Mouse (Mus musculus) intestine, postnatal 0 days (tissue): ENCODE measurements at regions not wholly inside any gene's neighbourhood (a gene's known extent, or its start where the extent isn't known, plus 50 kb on each side); places are given as distances from the start of the nearest gene placed in this dataset.

Experiments
- ATAC-seq: fragments of 200-750 bp; cut with Nextera tagmentation; 2 replicates; pipeline ENCODE4 v1.8.0; 2017; ENCODE audit warnings: mild to moderate bottlenecking, moderate TSS enrichment, moderate library complexity
- H3K27ac ChIP-seq: fragments of 300-500 bp; sonication (generic); 2 replicates; pipeline ENCODE4 v1.5.1; 2014; ENCODE audit warnings: mild to moderate bottlenecking, low read depth, low read length, moderate library complexity
- H3K27me3 ChIP-seq: fragments of 300-500 bp; sonication (generic); replicated peaks from 2 replicates; pipeline ENCODE4 v1.6.1; 2014; ENCODE audit warnings: low read length, mixed read lengths; ENCODE audit not compliant: control insufficient read depth, insufficient read depth
- H3K36me3 ChIP-seq: fragments of 300-500 bp; sonication (generic); 2 replicates; pipeline ENCODE4 v1.6.1; 2014; ENCODE audit warnings: mild to moderate bottlenecking, moderate library complexity; ENCODE audit not compliant: control insufficient read depth, insufficient read depth
- H3K4me1 ChIP-seq: fragments of 300-500 bp; sonication (generic); replicated peaks from 2 replicates; pipeline ENCODE4 v1.6.1; 2014; ENCODE audit warnings: antibody characterized with exemption, low read length, mixed read lengths; ENCODE audit not compliant: control insufficient read depth, insufficient read depth
- H3K4me2 ChIP-seq: fragments of 300-500 bp; sonication (generic); replicated peaks from 2 replicates; pipeline ENCODE4 v1.6.1; 2014; ENCODE audit warnings: low read depth, mild to moderate bottlenecking, moderate library complexity
- H3K4me3 ChIP-seq: fragments of 300-500 bp; sonication (generic); 2 replicates; pipeline ENCODE4 v1.5.1; 2014; ENCODE audit warnings: low read depth, low read length
- H3K9ac ChIP-seq: fragments of 300-500 bp; sonication (generic); 2 replicates; pipeline ENCODE4 v1.6.1; 2014; ENCODE audit warnings: mild to moderate bottlenecking, low read depth, low read length
- H3K9me3 ChIP-seq: fragments of 300-500 bp; sonication (generic); 2 replicates; pipeline ENCODE4 v1.6.1; 2016; ENCODE audit warnings: mixed run types; ENCODE audit not compliant: control insufficient read depth
- CTCF ChIP-seq: sonication (generic); IDR thresholded peaks from 2 replicates; pipeline ENCODE4 v1.5.1; 2016; ENCODE audit warnings: low read depth, mild to moderate bottlenecking, control low read depth, antibody characterized with exemption, moderate library complexity
- WGBS: fragments of 180-500 bp; shearing (Covaris S2); extraction: QIAGEN DNeasy Blood & Tissue Kit; methylation state at CpG from one replicate; pipeline ENCODE4 v1.1.7; 2014; 5-methylcytosine and 5-hydroxymethylcytosine counted together

DNA sequence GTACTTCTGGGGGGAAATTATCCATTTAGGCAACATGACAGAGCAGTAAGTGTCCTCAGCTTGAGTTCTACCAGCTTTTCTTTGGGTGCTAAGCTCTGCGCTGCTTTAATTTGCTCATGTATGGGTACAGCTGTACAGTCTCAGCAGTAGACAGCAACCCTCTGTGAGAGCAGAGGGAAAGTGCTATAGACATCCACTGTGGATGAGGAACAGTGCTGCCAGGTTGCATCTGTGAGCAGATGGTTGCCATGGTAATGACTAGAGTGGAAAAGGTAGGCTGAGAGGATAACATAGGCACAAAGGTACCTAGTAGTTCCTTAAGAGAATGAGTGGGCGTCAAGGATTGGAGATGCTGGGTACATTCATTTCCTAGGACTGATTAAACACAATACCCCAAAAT lies 180.5 kb upstream of the Mbnl1 start:
- Histone ChIP-seq H3K9ac (no peak overlapping the region), H3K4me1 (no peaks in the 10 kb centered on the region), H3K9me3 (no peaks in the 10 kb centered on the region), H3K36me3 (no peaks in the 10 kb centered on the region), H3K4me2 (no peak overlapping the region), H3K4me3 (no peak overlapping the region), H3K27ac (no peak overlapping the region), H3K27me3 (no peaks in the 10 kb centered on the region)
- 90% methylated on average over 2 of the region's 2 CpGs for WGBS
- no peak for TF ChIP-seq CTCF
- no peak for ATAC-seq

DNA sequence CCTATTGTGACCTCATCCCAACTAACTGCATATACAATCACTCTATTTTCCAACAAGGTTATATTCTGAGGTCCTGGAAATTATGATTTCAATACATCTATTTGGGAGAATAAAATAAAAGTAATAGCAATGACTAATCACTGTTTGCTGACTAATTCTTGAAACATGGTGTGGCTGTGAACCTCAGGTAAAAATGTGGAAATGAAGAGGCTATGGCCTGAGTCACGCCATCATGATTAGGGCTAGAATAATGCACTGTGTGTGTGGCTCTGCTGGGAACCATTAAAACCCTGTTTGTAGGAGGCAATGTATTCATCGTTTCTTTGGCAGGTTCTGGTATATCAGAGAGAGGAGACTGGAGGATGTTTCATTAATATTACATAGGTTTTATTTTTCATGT lies 179.7 kb upstream of the Mbnl1 start:
- no peak for ATAC-seq
- H3K4me3 ChIP-seq, result no peak overlapping the region
- no peak for TF ChIP-seq CTCF
- H3K27ac ChIP-seq, result no peak overlapping the region
- no peaks in the 10 kb centered on the region for H3K4me1 ChIP-seq
- no peaks in the 10 kb centered on the region for H3K27me3 ChIP-seq
- H3K4me2 ChIP-seq, result no peak overlapping the region
- no peak overlapping the region for H3K9ac ChIP-seq
- no peaks in the 10 kb centered on the region for H3K9me3 ChIP-seq
- H3K36me3 ChIP-seq, result no peaks in the 10 kb centered on the region
- 82% methylated on average over 2 of the region's 2 CpGs for WGBS

DNA sequence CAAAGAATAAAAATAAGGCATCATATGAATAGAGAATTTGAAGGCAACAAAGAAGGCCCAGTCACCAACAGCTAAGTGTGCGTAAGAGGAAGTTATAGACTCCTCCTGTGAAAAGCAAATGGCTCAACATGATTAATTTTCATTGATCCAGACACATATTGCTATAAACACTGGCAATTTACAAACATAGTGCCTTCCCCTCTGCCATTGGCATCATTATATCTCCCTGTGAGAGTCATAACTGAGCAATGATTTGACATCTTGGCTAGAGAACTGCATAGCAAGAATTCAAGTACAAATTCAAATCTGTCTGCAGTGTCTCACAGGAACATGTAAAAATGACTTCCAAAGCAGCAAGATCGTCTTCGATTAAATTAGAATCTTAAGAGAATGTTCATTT lies 167.2 kb upstream of the Mbnl1 start:
- Histone ChIP-seq H3K27ac (no peak overlapping the region), H3K4me2 (no peak overlapping the region), H3K9ac (no peak overlapping the region), H3K4me1 (0 out of 2 replicates have a peak, but pooled peaks cover 2% of the 10 kb centered on the region), H3K4me3 (no peak overlapping the region), H3K9me3 (no peaks in the 10 kb centered on the region), H3K27me3 (no peaks in the 10 kb centered on the region), H3K36me3 (no peaks in the 10 kb centered on the region)
- 88% methylated on average over 3 of the region's 3 CpGs for WGBS
- TF ChIP-seq CTCF, result no peak
- ATAC-seq, result no peak

DNA sequence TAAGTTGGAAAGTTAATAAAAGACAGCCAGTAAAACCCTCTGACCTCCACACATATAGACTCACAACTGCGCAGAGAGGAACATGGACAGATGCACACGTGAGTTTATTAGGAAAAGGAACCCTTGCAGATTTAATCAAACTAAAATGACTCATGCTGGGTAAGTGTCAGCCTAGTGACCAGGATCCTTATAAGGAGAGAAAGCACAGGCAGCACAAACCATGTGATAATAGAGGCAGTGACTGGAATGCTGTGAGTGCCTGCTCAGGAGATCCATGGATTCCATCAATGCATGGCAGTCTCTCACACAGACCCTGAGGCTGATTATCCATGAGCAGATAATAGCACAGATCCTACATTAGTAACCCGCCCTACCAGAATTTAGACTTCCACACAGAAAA lies 162.2 kb upstream of the Mbnl1 start:
- H3K4me3 ChIP-seq, result no peak overlapping the region
- no peaks in the 10 kb centered on the region for H3K27me3 ChIP-seq
- peaks cover 8% of the 10 kb centered on the region; the same call in 1 of the 2 replicates for H3K4me1 ChIP-seq
- ATAC-seq, result no peak
- H3K4me2 ChIP-seq, result no peak overlapping the region
- 61% methylated on average over 3 of the region's 3 CpGs for WGBS
- H3K9ac ChIP-seq, result no peak overlapping the region
- no peaks in the 10 kb centered on the region for H3K9me3 ChIP-seq
- no peaks in the 10 kb centered on the region for H3K36me3 ChIP-seq
- TF ChIP-seq CTCF, result no peak
- no peak overlapping the region for H3K27ac ChIP-seq

DNA sequence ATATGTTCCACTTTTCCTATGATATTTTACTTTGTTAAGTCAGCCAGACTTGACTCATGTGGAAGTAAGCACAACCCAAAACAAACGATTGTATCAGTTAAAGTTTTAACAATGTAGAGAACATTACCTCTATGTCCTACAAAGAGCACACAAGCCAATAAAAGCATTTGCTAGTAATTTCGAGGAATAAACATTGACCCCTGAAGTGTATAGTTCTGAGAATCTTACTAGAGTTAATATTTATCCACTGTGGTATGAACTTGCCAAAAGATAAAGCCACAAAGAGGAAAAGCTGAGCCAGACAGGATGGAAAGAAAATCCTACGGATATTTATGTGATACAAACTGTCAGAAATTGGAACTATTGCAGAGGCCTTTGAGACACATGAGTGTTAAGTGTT lies 161.5 kb upstream of the Mbnl1 start:
- WGBS, result 24% methylated on average over 3 of the region's 3 CpGs
- ATAC-seq, result no peak
- Histone ChIP-seq H3K36me3 (no peaks in the 10 kb centered on the region), H3K4me3 (no peak overlapping the region), H3K27me3 (no peaks in the 10 kb centered on the region), H3K4me1 (peaks cover 8% of the 10 kb centered on the region; the same call in 1 of the 2 replicates), H3K27ac (no peak overlapping the region), H3K9ac (no peak overlapping the region), H3K9me3 (no peaks in the 10 kb centered on the region), H3K4me2 (peak overlapping the region; percentile 24; the same call in 1 of the 2 replicates)
- TF ChIP-seq CTCF, result no peak

DNA sequence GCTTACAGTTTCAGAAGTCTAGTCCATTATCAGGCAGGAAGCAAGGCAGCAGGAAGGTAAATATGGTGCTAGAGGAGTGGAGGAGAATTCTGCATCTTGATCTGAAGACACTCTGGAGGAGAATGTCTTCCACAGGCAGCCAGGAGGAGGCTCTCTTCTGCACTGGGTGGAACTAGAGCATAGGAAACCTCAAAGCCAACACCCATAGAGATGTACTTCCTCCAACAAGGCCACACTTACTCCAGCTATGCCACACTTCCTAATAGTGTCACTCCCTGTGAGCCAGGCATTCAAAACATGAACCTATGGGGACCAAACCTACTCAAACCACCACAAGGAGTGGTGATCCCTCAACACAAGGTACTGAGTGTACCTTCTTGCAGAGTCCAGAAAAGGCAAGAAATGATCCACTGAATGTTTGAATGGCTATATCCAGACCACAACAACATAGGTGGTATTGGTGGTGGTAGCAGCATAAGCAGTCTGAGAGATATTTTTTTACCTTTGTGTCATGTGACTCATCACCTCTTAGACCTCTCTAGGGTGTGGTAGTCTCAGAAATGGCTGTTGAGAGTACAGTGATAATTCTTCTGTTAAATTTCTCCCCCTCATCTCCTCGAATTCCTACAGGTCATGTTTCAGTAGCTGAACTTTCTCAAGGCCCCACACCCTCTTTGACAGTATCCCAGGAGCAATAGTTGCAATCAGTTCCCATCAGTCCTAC lies 152.3 kb upstream of the Mbnl1 start:
- Histone ChIP-seq H3K9me3 (no peaks in the 10 kb centered on the region), H3K4me2 (no peak overlapping the region), H3K36me3 (no peaks in the 10 kb centered on the region), H3K27ac (no peak overlapping the region), H3K27me3 (no peaks in the 10 kb centered on the region), H3K4me1 (no peaks in the 10 kb centered on the region), H3K4me3 (no peak overlapping the region), H3K9ac (no peak overlapping the region)
- no peak for ATAC-seq
- WGBS, result 38% methylated on average over 1 of the region's 1 CpGs
- peak; percentile 48 for TF ChIP-seq CTCF
